Mouse (Mus musculus) neural tube, embryonic 14.5 days (tissue): ENCODE measurements at regions not wholly inside any gene's neighbourhood (a gene's known extent, or its start where the extent isn't known, plus 50 kb on each side); places are given as distances from the start of the nearest gene placed in this dataset.

ENCODE experiments used
- ATAC-seq: fragments of 200-750 bp; cut with Nextera tagmentation; 2 replicates; pipeline ENCODE4 v1.8.0; 2017; ENCODE audit warnings: low read depth, mild to moderate bottlenecking, moderate TSS enrichment, moderate library complexity
- H3K27ac ChIP-seq: fragments of 300-500 bp; sonication (generic); 2 replicates; pipeline ENCODE4 v1.5.1; 2014; ENCODE audit warnings: low read depth, mild to moderate bottlenecking, control low read depth, low read length, moderate library complexity, mixed read lengths
- H3K27me3 ChIP-seq: fragments of 300-500 bp; sonication (generic); 2 replicates; pipeline ENCODE4 v1.6.1; 2014; ENCODE audit warnings: low read length; ENCODE audit not compliant: control insufficient read depth, insufficient read depth
- H3K36me3 ChIP-seq: fragments of 300-500 bp; sonication (generic); 2 replicates; pipeline ENCODE4 v1.6.1; 2014; ENCODE audit warnings: low read length, mixed read lengths; ENCODE audit not compliant: control insufficient read depth, insufficient read depth
- H3K4me1 ChIP-seq: fragments of 300-500 bp; sonication (generic); 2 replicates; pipeline ENCODE4 v1.6.1; 2014; ENCODE audit warnings: low read length; ENCODE audit not compliant: control insufficient read depth, insufficient read depth
- H3K4me2 ChIP-seq: fragments of 300-500 bp; sonication (generic); 2 replicates; pipeline ENCODE4 v1.6.1; 2014; ENCODE audit warnings: mild to moderate bottlenecking, low read depth, low read length, control low read depth
- H3K4me3 ChIP-seq: fragments of 300-500 bp; sonication (generic); 2 replicates; pipeline ENCODE4 v1.5.1; 2014; ENCODE audit warnings: low read depth, low read length, control low read depth, mixed read lengths
- H3K9ac ChIP-seq: fragments of 300-500 bp; sonication (generic); replicated peaks from 2 replicates; pipeline ENCODE4 v1.6.1; 2014; ENCODE audit warnings: low read depth, mild to moderate bottlenecking, control low read depth, low read length, mixed read lengths
- H3K9me3 ChIP-seq: fragments of 300-500 bp; sonication (generic); 2 replicates; pipeline ENCODE4 v1.6.1; 2016; ENCODE audit warnings: low read length; ENCODE audit not compliant: control insufficient read depth
- WGBS: fragments of 180-500 bp; shearing (Covaris S2); extraction: QIAGEN DNeasy Blood & Tissue Kit; methylation state at CpG from one replicate; pipeline ENCODE4 v1.1.7; 2014; 5-methylcytosine and 5-hydroxymethylcytosine counted together

- WGBS = 92% methylated on average over 5 of the region's 5 CpGs
- Histone ChIP-seq H3K9ac (no peak overlapping the region), H3K4me1 (no peaks in the 10 kb centered on the region), H3K36me3 (no peaks in the 10 kb centered on the region), H3K4me2 (no peak overlapping the region), H3K27ac (no peak overlapping the region), H3K9me3 (no peaks in the 10 kb centered on the region), H3K4me3 (no peak overlapping the region), H3K27me3 (no peaks in the 10 kb centered on the region)
- no peak for ATAC-seq
These were observed 177.1 kb downstream of the Dusp6 start for GRCm38 (mm10) chr10:99440169-99440568.

- Histone ChIP-seq H3K4me1 (no peaks in the 10 kb centered on the region), H3K9ac (no peak overlapping the region), H3K4me3 (no peak overlapping the region), H3K27ac (no peak overlapping the region), H3K27me3 (no peaks in the 10 kb centered on the region), H3K4me2 (no peak overlapping the region), H3K36me3 (no peaks in the 10 kb centered on the region), H3K9me3 (no peaks in the 10 kb centered on the region)
- 49% methylated on average over 6 of the region's 6 CpGs for WGBS
- no peak for ATAC-seq
These were observed 178.0 kb downstream of the Dusp6 start for GRCm38 (mm10) chr10:99441014-99441413.

GRCm38 (mm10) chr10:99441931-99442330, 178.9 kb downstream of the Dusp6 start:
- H3K27ac ChIP-seq = no peak overlapping the region
- 22% methylated on average over 10 of the region's 10 CpGs for WGBS

GRCm38 (mm10) chr10:99443453-99444170, 180.6 kb downstream of the Dusp6 start:
- no peaks in the 10 kb centered on the region for H3K36me3 ChIP-seq
- no peak overlapping the region for H3K27ac ChIP-seq
- H3K9ac ChIP-seq = no peak overlapping the region
- no peaks in the 10 kb centered on the region for H3K4me1 ChIP-seq
- no peak overlapping the region for H3K4me2 ChIP-seq
- H3K27me3 ChIP-seq = no peaks in the 10 kb centered on the region
- 95% methylated on average over 18 of the region's 18 CpGs for WGBS
- no peaks in the 10 kb centered on the region for H3K9me3 ChIP-seq
- H3K4me3 ChIP-seq = no peak overlapping the region
- ATAC-seq = no peak

More at GRCm38 (mm10) chr10:99441931-99442330, 178.9 kb downstream of the Dusp6 start:
- H3K4me1 ChIP-seq = no peaks in the 10 kb centered on the region
- no peaks in the 10 kb centered on the region for H3K27me3 ChIP-seq
- H3K9me3 ChIP-seq = no peaks in the 10 kb centered on the region
- no peak overlapping the region for H3K4me2 ChIP-seq
- H3K4me3 ChIP-seq = no peak overlapping the region
- H3K9ac ChIP-seq = no peak overlapping the region
- ATAC-seq = no peak
- no peaks in the 10 kb centered on the region for H3K36me3 ChIP-seq

- no peaks in the 10 kb centered on the region for H3K36me3 ChIP-seq
- H3K27ac ChIP-seq = no peak overlapping the region
- H3K4me1 ChIP-seq = 0 out of 2 replicates have a peak, but pooled peaks cover 5% of the 10 kb centered on the region
- H3K4me3 ChIP-seq = no peak overlapping the region
- H3K27me3 ChIP-seq = no peaks in the 10 kb centered on the region
- no peaks in the 10 kb centered on the region for H3K9me3 ChIP-seq
- WGBS = 45% methylated on average over 9 of the region's 9 CpGs
- H3K9ac ChIP-seq = no peak overlapping the region
- no peak; the same call in none of the 2 replicates for ATAC-seq
- H3K4me2 ChIP-seq = no peak overlapping the region
These were observed 187.9 kb downstream of the Dusp6 start for GRCm38 (mm10) chr10:99450714-99451625.

- H3K9ac ChIP-seq = no peak overlapping the region
- H3K4me1 ChIP-seq = 0 out of 2 replicates have a peak, but pooled peaks cover 5% of the 10 kb centered on the region
- WGBS = 17% methylated on average over 10 of the region's 10 CpGs
- H3K4me2 ChIP-seq = peak overlapping the region; percentile 11; the same call in 1 of the 2 replicates
- H3K27ac ChIP-seq = peak overlapping the region; percentile 45; the same call in 1 of the 2 replicates
- no peaks in the 10 kb centered on the region for H3K27me3 ChIP-seq
- peak; percentile 42; the same call in 1 of the 2 replicates for ATAC-seq
- H3K4me3 ChIP-seq = no peak overlapping the region
- H3K9me3 ChIP-seq = no peaks in the 10 kb centered on the region
- H3K36me3 ChIP-seq = no peaks in the 10 kb centered on the region
These were observed 188.8 kb downstream of the Dusp6 start for GRCm38 (mm10) chr10:99451639-99452417.

- Histone ChIP-seq H3K36me3 (no peaks in the 10 kb centered on the region), H3K9ac (no peak overlapping the region), H3K9me3 (no peaks in the 10 kb centered on the region), H3K27ac (no peak overlapping the region), H3K4me2 (no peak overlapping the region), H3K4me1 (0 out of 2 replicates have a peak, but pooled peaks cover 5% of the 10 kb centered on the region), H3K4me3 (no peak overlapping the region), H3K27me3 (no peaks in the 10 kb centered on the region)
- ATAC-seq = no peak
- 90% methylated on average over 5 of the region's 5 CpGs for WGBS
These were observed 193.1 kb downstream of the Dusp6 start for GRCm38 (mm10) chr10:99456180-99456579.

- H3K36me3 ChIP-seq = no peaks in the 10 kb centered on the region
- no peak overlapping the region for H3K9ac ChIP-seq
- H3K4me2 ChIP-seq = no peak overlapping the region
- H3K9me3 ChIP-seq = no peaks in the 10 kb centered on the region
- H3K4me1 ChIP-seq = no peaks in the 10 kb centered on the region
- ATAC-seq = no peak
- WGBS = 76% methylated on average over 3 of the region's 3 CpGs
- no peaks in the 10 kb centered on the region for H3K27me3 ChIP-seq
- H3K27ac ChIP-seq = no peak overlapping the region
- H3K4me3 ChIP-seq = no peak overlapping the region
These were observed 195.0 kb downstream of the Dusp6 start for GRCm38 (mm10) chr10:99458047-99458446.
